ENCODE assay signal across 10 mouse cellular contexts in genomic region chr11:120279335-120279734, GRCm38 (mm10). TPM values are rescaled to one million over a fixed set of nuclear protein-coding genes. Genes with fewer than 3 reads are reported as not detected.
A peak's percentile ranks its signal among the peaks of the same experiment; 100 is the strongest.
DNase-seq lines count a peak whose midpoint lies in the region; ATAC-seq and TF ChIP-seq lines count a peak whose summit lies in the region.
"Had no signal": no experiment of that assay in that cellular context is flagged by ENCODE, and none has a peak within 500 bp of the region (broad histone marks: within the 10 kb centered on the region; RNA-seq: fewer than 3 reads in every experiment).

No protein-coding gene starts in this region.

- TF ChIP-seq CTCF in gastrocnemius, adult 2 months (IDR thresholded peaks at IDR 0.05) = no peak

- peak; percentile 60 to 67 for DNase-seq in kidney, postnatal 25 days
- DNase-seq in hindbrain, embryonic 14.5 days (ENCODE audit: low spot score) = no peak
- peak; percentile 57 for DNase-seq in lung, postnatal 36 days
- DNase-seq in embryo, embryonic 9.5 days (ENCODE audit: extremely low spot score) = no peak
- DNase-seq in gastrocnemius, adult 2 months = no peak
- no peak for DNase-seq in spleen, postnatal 10 days (ENCODE audit: low spot score in 2 of 2)
- DNase-seq: kidney, adult 18-20 months; lung, embryonic 14.5 days had no signal

- no peaks in the 10 kb centered on the region for H3K27me3 ChIP-seq in kidney, embryonic 16.5 days (ENCODE audit: insufficient read depth, low read length)
- no peaks in the 10 kb centered on the region; the same call in 1 of the 2 replicates for H3K27me3 ChIP-seq in forebrain, embryonic 13.5 days
- no peaks in the 10 kb centered on the region for H3K27me3 ChIP-seq in hindbrain, embryonic 14.5 days (ENCODE audit: control insufficient read depth, insufficient read depth, low read length)

- WGBS in kidney, embryonic 16.5 days = 83% methylated on average over 11 of the region's 11 CpGs
- WGBS in forebrain, embryonic 13.5 days = 84% methylated on average over 11 of the region's 11 CpGs
- 68% methylated on average over 11 of the region's 11 CpGs for WGBS in hindbrain, embryonic 14.5 days

- H3K9me3 ChIP-seq in kidney, embryonic 16.5 days (ENCODE audit: low read length) = no peaks in the 10 kb centered on the region
- no peaks in the 10 kb centered on the region for H3K9me3 ChIP-seq in forebrain, embryonic 13.5 days (replicated peaks)
- H3K9me3 ChIP-seq in hindbrain, embryonic 14.5 days (ENCODE audit: control insufficient read depth, low read length) = no peaks in the 10 kb centered on the region

- no peak for ATAC-seq in kidney, embryonic 16.5 days (ENCODE audit: low FRiP score, low TSS enrichment)
- no peak for ATAC-seq in forebrain, embryonic 13.5 days
- ATAC-seq in hindbrain, embryonic 14.5 days (ENCODE audit: low FRiP score) = no peak

- peaks cover 68% of the 10 kb centered on the region for H3K36me3 ChIP-seq in kidney, embryonic 16.5 days (ENCODE audit: insufficient read depth, low read length)
- peaks cover 93% of the 10 kb centered on the region for H3K36me3 ChIP-seq in forebrain, embryonic 13.5 days (ENCODE audit: poor library complexity, severe bottlenecking)
- H3K36me3 ChIP-seq in hindbrain, embryonic 14.5 days (replicated peaks; ENCODE audit: control insufficient read depth, insufficient read depth) = peaks cover 91% of the 10 kb centered on the region

- no peak overlapping the region for H3K27ac ChIP-seq in kidney, embryonic 16.5 days (ENCODE audit: low read length)
- H3K27ac ChIP-seq in forebrain, embryonic 13.5 days = peak overlapping the region; percentile 73; the same call in 1 of the 2 replicates
- H3K27ac ChIP-seq in hindbrain, embryonic 14.5 days = peak overlapping the region; percentile 80
- H3K27ac ChIP-seq in gastrocnemius, adult 2 months = no peak overlapping the region

- intact Hi-C loops in gastrocnemius, adult 2 months (cut with DNase I) = no loop called here

- H3K4me3 ChIP-seq in kidney, embryonic 16.5 days (ENCODE audit: low read length) = no peak overlapping the region
- no peak overlapping the region for H3K4me3 ChIP-seq in forebrain, embryonic 13.5 days
- no peak overlapping the region for H3K4me3 ChIP-seq in hindbrain, embryonic 14.5 days (replicated peaks; ENCODE audit: low read length)
- H3K4me3 ChIP-seq in gastrocnemius, adult 2 months = no peak overlapping the region

- peaks cover 23% of the 10 kb centered on the region for H3K4me1 ChIP-seq in kidney, embryonic 16.5 days (ENCODE audit: insufficient read depth, low read length)
- peaks cover 28% of the 10 kb centered on the region for H3K4me1 ChIP-seq in forebrain, embryonic 13.5 days
- H3K4me1 ChIP-seq in hindbrain, embryonic 14.5 days (replicated peaks; ENCODE audit: control insufficient read depth, insufficient read depth, low read length) = peaks cover 28% of the 10 kb centered on the region

- H3K4me2 ChIP-seq in kidney, embryonic 16.5 days (replicated peaks; ENCODE audit: low read depth, low read length) = no peak overlapping the region
- no peak overlapping the region for H3K4me2 ChIP-seq in forebrain, embryonic 13.5 days
- no peak overlapping the region for H3K4me2 ChIP-seq in hindbrain, embryonic 14.5 days (replicated peaks)
- H3K4me2 ChIP-seq: lung, embryonic 14.5 days had no signal

- no peak overlapping the region for H3K9ac ChIP-seq in kidney, embryonic 16.5 days (replicated peaks; ENCODE audit: low read length)
- peak overlapping the region; percentile 56; the same call in 1 of the 2 replicates for H3K9ac ChIP-seq in forebrain, embryonic 13.5 days
- H3K9ac ChIP-seq in hindbrain, embryonic 14.5 days = peak overlapping the region; percentile 39; the same call in 1 of the 2 replicates
- H3K9ac ChIP-seq: lung, embryonic 14.5 days had no signal

RNA-seq across cellular contexts. Expression of gene Bahcc1, which starts 46.6 kb away (rescaled TPM):
- 13.2 and 14.2 TPM in 2 replicates for polyA plus RNA-seq in kidney, embryonic 16.5 days (2015; fragmentation: Nextera tagmentation; extraction: Ambion mirVana)
- polyA plus RNA-seq in forebrain, embryonic 13.5 days (2015; fragmentation: Nextera tagmentation; extraction: Ambion mirVana) = 17.2 TPM in 2 replicates
- polyA plus RNA-seq in hindbrain, embryonic 14.5 days (2014; fragmentation: Nextera tagmentation; extraction: Ambion mirVana) = 15.9 and 16.3 TPM in 2 replicates
- total RNA-seq in gastrocnemius, adult 2 months (2021) = 1 to 10 TPM; 3.5 to 5.3 TPM

Comparison
In these comparisons a context has a peak if more than half of its experiments do, and no peak if none do; other contexts are left out.
1. DNase-seq: peak in kidney, postnatal 25 days (2 of 2) and lung, postnatal 36 days (single experiment); none in hindbrain, embryonic 14.5 days (single experiment), embryo, embryonic 9.5 days (single experiment), gastrocnemius, adult 2 months (single experiment) and spleen, postnatal 10 days (0 of 2).
2. H3K27ac ChIP-seq: peak in forebrain, embryonic 13.5 days (single experiment) and hindbrain, embryonic 14.5 days (single experiment); none in kidney, embryonic 16.5 days (single experiment) and gastrocnemius, adult 2 months (single experiment).